Mouse (Mus musculus) lung, postnatal 0 days (tissue): Measurements from ENCODE around the gene Uspl1. TPM values are rescaled to one million over a fixed set of nuclear protein-coding genes. Genes with fewer than 3 reads are reported as not detected.

Experiments used
- ATAC-seq: fragments of 200-750 bp; cut with Nextera tagmentation; 2 replicates; pipeline ENCODE4 v1.8.0; 2017; ENCODE audit warnings: moderate library complexity
- DNase-seq: peaks from one replicate; pipeline ENCODE4 v3.0.0-alpha.2; 2016; ENCODE audit warnings: low spot score
- H3K27ac ChIP-seq: fragments of 300-500 bp; sonication (generic); 2 replicates; pipeline ENCODE4 v1.5.1; 2014; ENCODE audit warnings: antibody characterized with exemption, mild to moderate bottlenecking, low read length, mixed read lengths
- H3K27me3 ChIP-seq: fragments of 300-500 bp; sonication (generic); replicated peaks from 2 replicates; pipeline ENCODE4 v1.6.1; 2014; ENCODE audit warnings: low read length, mixed read lengths; ENCODE audit not compliant: insufficient read depth
- H3K36me3 ChIP-seq: fragments of 300-500 bp; sonication (generic); 2 replicates; pipeline ENCODE4 v1.6.1; 2014; ENCODE audit warnings: low read length, mixed read lengths; ENCODE audit not compliant: insufficient read depth
- H3K4me1 ChIP-seq: fragments of 300-500 bp; sonication (generic); 2 replicates; pipeline ENCODE4 v1.6.1; 2014; ENCODE audit warnings: antibody characterized with exemption, low read depth, low read length, mixed read lengths; ENCODE audit not compliant: insufficient read depth
- H3K4me2 ChIP-seq: fragments of 300-500 bp; sonication (generic); replicated peaks from 2 replicates; pipeline ENCODE4 v1.6.1; 2014; ENCODE audit warnings: low read depth, mild to moderate bottlenecking, low read length, moderate library complexity, mixed read lengths
- H3K4me3 ChIP-seq: fragments of 300-500 bp; sonication (generic); 2 replicates; pipeline ENCODE4 v1.5.1; 2014; ENCODE audit warnings: low read depth, low read length
- H3K9ac ChIP-seq: fragments of 300-500 bp; sonication (generic); replicated peaks from 2 replicates; pipeline ENCODE4 v1.6.1; 2014; ENCODE audit warnings: low read depth, mild to moderate bottlenecking
- H3K9me3 ChIP-seq: fragments of 300-500 bp; sonication (generic); 2 replicates; pipeline ENCODE4 v1.6.1; 2016; ENCODE audit warnings: low read length, mixed read lengths
- CTCF ChIP-seq: IDR thresholded peaks from 2 replicates; pipeline ENCODE4 v1.5.1; 2016; ENCODE audit warnings: antibody characterized with exemption, mild to moderate bottlenecking
- EP300 ChIP-seq: IDR thresholded peaks from 2 replicates; pipeline ENCODE4 v1.6.1; 2016; ENCODE audit warnings: antibody characterized with exemption, mild to moderate bottlenecking, control low read depth
- WGBS: fragments of 180-500 bp; shearing (Covaris S2); extraction: QIAGEN DNeasy Blood & Tissue Kit; methylation state at CpG from one replicate; pipeline ENCODE4 v1.1.7; 2014; 5-methylcytosine and 5-hydroxymethylcytosine counted together
- polyA plus RNA-seq: library from polyadenylated mRNA; unstranded; fragments of >200 nt; fragmentation: Nextera tagmentation; extraction: Ambion mirVana; gene quantifications from 2 replicates; pipeline ENCODE4 v1.2.1, GENCODE M21; 2015

Uspl1 gene
- polyA plus RNA-seq, 1 experiment from 2014 or later, result 17.5 TPM

GRCm38 (mm10) chr5:149242467-149242866 lies 58.3 kb downstream of the Uspl1 start:
- Histone ChIP-seq H3K9ac (no peak overlapping the region), H3K4me3 (no peak overlapping the region), H3K4me2 (no peak overlapping the region), H3K27me3 (no peaks in the 10 kb centered on the region), H3K36me3 (no peaks in the 10 kb centered on the region), H3K4me1 (peaks cover 9% of the 10 kb centered on the region), H3K9me3 (no peaks in the 10 kb centered on the region), H3K27ac (no peak overlapping the region)
- DNase-seq, result no peak
- 81% methylated on average over 5 of the region's 5 CpGs for WGBS
- ATAC-seq, result no peak
- TF ChIP-seq CTCF, result no peak
- TF ChIP-seq EP300, result no peak

- DNase-seq (no peak), ATAC-seq (no peak)
- WGBS, result 41% methylated on average over 5 of the region's 5 CpGs
- no peak overlapping the region for H3K27ac ChIP-seq
- peaks cover 9% of the 10 kb centered on the region for H3K4me1 ChIP-seq
- H3K9ac ChIP-seq, result no peak overlapping the region
- no peaks in the 10 kb centered on the region for H3K27me3 ChIP-seq
- no peaks in the 10 kb centered on the region for H3K36me3 ChIP-seq
- no peaks in the 10 kb centered on the region for H3K9me3 ChIP-seq
- H3K4me3 ChIP-seq, result no peak overlapping the region
- TF ChIP-seq CTCF, result no peak
- TF ChIP-seq EP300, result no peak
- H3K4me2 ChIP-seq, result no peak overlapping the region
Observed at GRCm38 (mm10) chr5:149243053-149243452, 58.9 kb downstream of the Uspl1 start.

GRCm38 (mm10) chr5:149245391-149245964 lies 61.3 kb downstream of the Uspl1 start:
- H3K9ac ChIP-seq, result no peak overlapping the region
- TF ChIP-seq EP300, result no peak
- TF ChIP-seq CTCF, result no peak
- H3K27me3 ChIP-seq, result no peaks in the 10 kb centered on the region
- H3K4me3 ChIP-seq, result peak overlapping the region; percentile 20
- peak overlapping the region; percentile 66 for H3K27ac ChIP-seq
- H3K4me2 ChIP-seq, result peak overlapping the region; percentile 52
- H3K36me3 ChIP-seq, result no peaks in the 10 kb centered on the region
- ATAC-seq, result no peak
- WGBS, result 16% methylated on average over 9 of the region's 9 CpGs
- DNase-seq, result no peak
- H3K4me1 ChIP-seq, result peaks cover 9% of the 10 kb centered on the region
- no peaks in the 10 kb centered on the region for H3K9me3 ChIP-seq

- peak; percentile 94 for ATAC-seq
- H3K4me3 ChIP-seq, result peak overlapping the region; percentile 20
Observed at GRCm38 (mm10) chr5:149245965-149246470, 61.9 kb downstream of the Uspl1 start.

GRCm38 (mm10) chr5:149247047-149247904 lies 63.1 kb downstream of the Uspl1 start:
- Histone ChIP-seq H3K4me3 (0 out of 2 replicates have a peak overlapping the region, but pooled peaks have one; percentile 5), H3K9me3 (no peaks in the 10 kb centered on the region), H3K9ac (no peak overlapping the region), H3K27me3 (no peaks in the 10 kb centered on the region), H3K36me3 (no peaks in the 10 kb centered on the region), H3K4me1 (peaks cover 9% of the 10 kb centered on the region), H3K27ac (peak overlapping the region; percentile 74), H3K4me2 (peak overlapping the region; percentile 39)
- peak; percentile 75 for DNase-seq
- TF ChIP-seq EP300 (peak; percentile 20; the same call in 1 of the 2 replicates), CTCF (no peak)
- peak; percentile 53 for ATAC-seq
- WGBS, result 10% methylated on average over 20 of the region's 20 CpGs

More at GRCm38 (mm10) chr5:149245965-149246470, 61.9 kb downstream of the Uspl1 start:
- Histone ChIP-seq H3K4me1 (peaks cover 9% of the 10 kb centered on the region), H3K36me3 (no peaks in the 10 kb centered on the region), H3K27ac (peak overlapping the region; percentile 66), H3K9me3 (no peaks in the 10 kb centered on the region), H3K4me2 (peak overlapping the region; percentile 52), H3K27me3 (no peaks in the 10 kb centered on the region), H3K9ac (no peak overlapping the region)
- DNase-seq, result peak; percentile 90
- TF ChIP-seq CTCF (no peak), EP300 (peak; percentile 62)
- 5% methylated on average over 15 of the region's 16 CpGs for WGBS

GRCm38 (mm10) chr5:149252303-149252702 lies 68.2 kb downstream of the Uspl1 start:
- no peaks in the 10 kb centered on the region for H3K4me1 ChIP-seq
- no peaks in the 10 kb centered on the region for H3K36me3 ChIP-seq
- TF ChIP-seq CTCF (no peak), EP300 (no peak)
- WGBS, result 58% methylated on average over 3 of the region's 3 CpGs
- H3K27me3 ChIP-seq, result no peaks in the 10 kb centered on the region
- H3K27ac ChIP-seq, result no peak overlapping the region
- ATAC-seq, result no peak
- no peaks in the 10 kb centered on the region for H3K9me3 ChIP-seq
- no peak overlapping the region for H3K4me3 ChIP-seq
- H3K9ac ChIP-seq, result no peak overlapping the region
- DNase-seq, result no peak
- no peak overlapping the region for H3K4me2 ChIP-seq
